Mouse (Mus musculus): ENCODE data around the gene Fmnl2.

Gene Fmnl2

DNA sequence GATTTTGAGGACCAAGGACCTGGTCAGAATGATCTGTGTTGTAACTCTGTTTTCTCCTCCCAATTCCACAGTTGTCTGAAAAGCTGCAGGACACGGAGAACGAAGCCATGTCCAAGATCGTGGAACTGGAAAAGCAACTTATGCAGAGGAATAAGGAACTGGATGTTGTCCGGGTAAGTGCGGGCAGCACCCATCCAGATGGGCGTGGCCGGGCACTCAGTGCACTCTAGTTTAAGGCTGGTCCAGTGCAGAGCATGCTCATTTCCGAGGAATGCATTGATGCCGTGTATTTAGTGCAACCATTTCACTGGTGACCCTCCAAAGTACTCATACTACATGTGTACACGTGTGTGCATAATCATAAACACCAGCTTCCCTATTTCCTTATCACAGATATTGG lies 247.7 kb downstream of the Fmnl2 start:
- no peak for DNase-seq (ENCODE audit: low read depth, low spot score)

DNA sequence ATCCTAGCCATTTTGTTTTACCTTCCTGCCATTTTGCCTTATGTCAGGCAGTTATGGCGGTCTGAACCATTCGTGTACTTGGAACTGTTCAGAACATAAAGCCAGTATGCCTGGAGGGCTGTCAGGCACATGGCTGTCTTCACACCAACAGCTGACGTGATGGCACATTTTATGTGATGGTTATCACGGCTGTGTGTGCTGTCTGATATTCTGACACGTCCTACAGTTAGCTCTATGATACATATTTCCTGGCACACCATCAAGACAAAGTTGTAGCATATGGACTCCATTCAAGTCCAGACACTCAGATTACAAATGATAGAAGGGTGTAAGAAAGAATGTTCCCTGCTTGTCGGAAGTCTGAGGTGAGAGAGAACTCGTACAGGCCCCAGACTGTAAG lies 248.4 kb downstream of the Fmnl2 start:
- peak; percentile 68 for DNase-seq (ENCODE audit: low read depth, low spot score)

DNA sequence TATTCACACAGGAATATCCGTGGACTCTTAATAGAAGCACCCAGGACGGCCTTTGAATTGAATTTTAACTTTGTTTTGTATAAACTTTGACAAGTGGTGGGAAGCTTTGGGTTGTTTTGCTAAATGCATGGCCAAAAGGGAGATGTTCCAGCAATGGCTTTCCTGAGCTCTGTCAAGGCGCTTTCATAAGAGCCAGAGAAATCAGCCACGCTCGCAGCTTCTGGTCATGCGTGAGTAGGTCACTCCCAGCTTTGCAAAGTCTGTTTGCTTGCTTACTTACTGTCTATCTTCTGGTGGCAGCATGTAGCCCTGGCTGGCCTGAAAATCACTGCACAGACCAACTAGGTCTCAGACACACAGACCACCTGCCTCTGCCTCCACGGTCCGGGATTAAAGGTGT lies 248.8 kb downstream of the Fmnl2 start:
- DNase-seq (ENCODE audit: low read depth, low spot score): no peak

DNA sequence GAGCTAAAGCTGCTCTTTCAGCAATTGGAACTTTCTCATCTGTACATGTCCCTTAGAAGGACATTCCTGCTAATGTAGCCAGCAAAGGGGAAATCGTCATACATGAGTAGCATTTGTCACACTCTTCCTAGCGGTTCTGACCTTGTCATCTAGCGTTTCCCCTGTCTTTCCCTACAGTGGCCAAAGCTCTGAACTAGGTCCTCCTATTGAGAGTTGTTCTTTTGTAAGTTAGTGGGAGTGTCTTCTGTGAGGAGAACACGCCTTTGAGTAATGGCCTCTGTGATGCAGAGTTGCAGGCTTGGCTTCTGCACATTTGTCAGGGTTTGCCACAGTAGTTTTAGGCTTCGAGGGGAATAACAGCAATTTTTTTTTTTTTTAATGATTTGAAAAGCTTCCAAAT lies 250.9 kb downstream of the Fmnl2 start:
- no peak for DNase-seq (ENCODE audit: low read depth, low spot score)

DNA sequence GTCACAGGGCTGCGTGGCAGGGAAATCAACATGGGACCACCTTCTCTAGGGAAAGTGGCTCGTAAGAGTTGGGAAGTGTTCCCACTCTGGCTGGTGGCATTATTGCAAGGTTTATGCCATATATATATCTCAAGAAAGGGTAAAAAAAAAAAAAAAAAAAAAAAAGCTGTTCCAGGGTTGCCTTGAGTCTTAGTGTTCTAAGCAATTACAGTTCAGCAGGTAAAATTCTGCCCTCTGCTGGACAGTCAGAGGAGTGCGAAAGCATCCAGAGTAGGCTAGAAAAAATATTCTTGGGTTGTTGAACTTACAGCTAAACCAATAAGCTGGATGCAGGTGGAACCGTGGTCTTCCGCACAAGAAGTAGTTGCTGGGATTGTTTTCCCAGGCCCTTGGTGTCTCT lies 264.1 kb downstream of the Fmnl2 start:
- DNase-seq (ENCODE audit: low read depth, low spot score): peak; percentile 14

DNA sequence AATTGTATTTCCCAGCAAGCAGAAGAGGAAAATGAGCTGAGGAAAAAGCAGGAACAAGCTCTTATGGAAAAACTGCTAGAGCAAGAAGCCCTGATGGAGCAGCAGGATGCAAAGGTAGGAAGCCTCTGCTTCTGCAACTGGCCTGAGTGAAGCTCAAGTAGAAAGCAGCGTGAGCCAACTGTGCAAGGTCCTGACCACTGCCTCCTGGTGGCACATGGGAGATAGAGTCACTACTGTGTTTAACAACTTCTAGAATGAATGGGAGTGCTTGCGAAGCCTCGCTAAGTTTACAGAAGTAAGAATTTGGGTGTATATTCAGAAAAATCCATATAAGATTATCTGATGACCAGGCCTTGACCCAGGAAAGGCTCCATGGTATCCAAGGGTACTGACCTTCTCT lies 268.3 kb downstream of the Fmnl2 start:
- DNase-seq (ENCODE audit: low read depth, low spot score): no peak

DNA sequence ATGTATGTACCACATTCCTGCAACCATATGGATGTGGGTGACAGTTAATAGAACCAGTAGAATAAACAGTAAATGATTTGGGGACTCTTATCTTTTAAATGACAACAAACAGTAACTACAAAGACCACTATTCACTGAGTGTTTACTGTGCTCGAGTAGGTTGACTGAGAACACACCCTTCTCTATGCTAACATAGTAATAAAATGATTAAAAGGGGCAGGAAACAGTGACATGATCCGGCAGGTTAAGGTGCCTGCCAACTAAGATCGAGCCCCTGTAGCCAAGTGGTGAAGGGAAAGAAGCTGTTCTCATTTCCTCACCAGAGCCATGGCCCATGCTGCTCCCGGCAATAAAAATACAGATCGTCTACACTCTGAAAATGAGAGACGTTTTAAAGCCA lies 271.4 kb downstream of the Fmnl2 start:
- no peak for DNase-seq (ENCODE audit: low read depth, low spot score)

DNA sequence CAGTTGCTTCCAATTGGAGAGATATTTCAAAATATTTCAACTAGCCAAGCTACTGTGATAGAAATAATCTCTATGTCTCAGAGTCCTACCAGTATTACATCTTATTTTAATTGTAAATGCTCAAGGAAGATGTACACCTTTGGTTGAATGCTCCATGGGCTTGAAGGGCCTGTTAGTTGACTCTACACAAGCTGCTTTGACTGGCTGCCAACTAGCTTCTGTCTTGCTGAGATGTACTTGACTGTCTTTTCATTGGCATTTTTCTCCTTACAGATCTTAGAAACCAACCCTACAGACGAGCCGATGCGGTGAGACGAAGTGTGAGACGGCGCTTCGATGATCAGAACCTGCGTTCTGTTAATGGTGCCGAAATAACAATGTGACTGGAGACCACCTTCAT lies 273.9 kb downstream of the Fmnl2 start:
- DNase-seq (ENCODE audit: low read depth, low spot score): no peak

DNA sequence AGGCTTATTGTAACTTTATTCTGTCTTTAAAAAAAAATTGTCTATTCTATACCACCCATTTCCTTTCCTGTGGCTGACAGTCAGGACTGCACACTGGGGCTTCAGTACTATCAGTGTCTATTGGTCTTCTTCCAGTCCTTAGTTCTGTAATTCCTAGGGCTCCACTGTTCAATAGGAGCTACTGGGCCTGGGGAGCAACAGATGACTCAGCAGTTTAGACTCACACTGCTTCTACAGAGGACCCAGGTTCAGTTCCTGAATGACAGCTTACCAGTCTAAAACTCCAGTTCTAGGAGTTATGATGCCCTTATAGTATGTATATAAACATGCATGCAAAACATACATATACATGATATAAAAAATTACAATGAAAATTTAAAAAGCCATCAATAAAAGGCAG lies 289.2 kb downstream of the Fmnl2 start:
- no peak for DNase-seq (ENCODE audit: low read depth, low spot score)

DNA sequence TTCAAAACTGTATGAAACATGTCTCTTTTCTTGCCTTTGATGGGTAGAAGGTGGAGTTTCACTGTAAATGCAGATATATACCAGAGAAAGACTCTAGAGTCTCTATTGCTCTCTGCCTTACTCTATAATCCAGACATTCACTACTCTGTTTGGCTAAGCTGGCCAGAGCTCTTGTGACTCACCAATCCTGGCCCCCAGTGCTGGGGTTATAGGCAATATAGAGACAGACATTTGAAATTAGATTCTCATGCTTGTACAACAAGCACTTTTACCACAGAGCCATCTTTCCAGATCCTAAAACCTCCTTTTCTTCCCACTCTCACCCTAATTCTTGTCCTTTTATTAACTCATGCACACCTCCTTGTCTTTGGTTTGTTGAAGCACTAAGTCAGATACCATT lies 316.3 kb downstream of the Fmnl2 start:
- DNase-seq (ENCODE audit: low read depth, low spot score): no peak

DNA sequence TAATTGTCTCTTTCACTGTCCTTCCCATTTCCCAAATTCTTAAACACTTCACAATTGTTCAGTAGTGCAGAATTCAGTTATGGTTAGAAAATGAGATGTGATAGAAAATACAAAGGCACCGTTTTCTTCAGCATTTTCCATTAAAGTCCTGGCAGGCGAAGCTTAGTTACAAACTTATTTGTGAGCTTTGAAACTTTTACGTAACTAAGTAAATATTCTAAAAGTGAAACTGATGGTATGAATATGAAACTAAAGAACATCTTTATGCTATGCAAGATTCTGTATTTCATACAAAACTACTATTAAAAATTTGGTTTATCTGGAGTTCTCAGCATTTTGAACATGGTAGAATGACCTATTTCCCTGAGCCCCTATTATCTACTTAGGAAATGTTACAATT lies 321.3 kb downstream of the Fmnl2 start:
- no peak for DNase-seq (ENCODE audit: low read depth, low spot score)

DNA sequence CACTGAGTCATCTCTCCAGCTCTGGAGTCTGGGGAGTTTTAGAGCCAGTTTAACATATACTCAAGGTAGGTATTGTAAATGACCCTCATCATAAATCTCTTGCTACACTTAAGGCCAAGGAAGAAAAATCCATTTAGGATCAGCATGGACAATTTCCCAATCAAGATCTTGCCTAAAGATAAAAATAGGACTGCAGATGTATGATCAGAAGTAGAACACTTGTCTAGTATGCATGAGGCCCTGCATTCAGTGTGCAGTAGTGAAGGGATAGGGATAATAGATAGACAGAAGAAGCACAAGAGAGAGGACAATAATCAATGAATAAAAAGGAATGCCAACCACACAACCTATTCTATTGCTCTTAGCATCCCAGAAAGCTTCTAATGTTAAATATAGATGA lies 322.2 kb downstream of the Fmnl2 start:
- no peak for DNase-seq (ENCODE audit: low read depth, low spot score)
